Mouse (Mus musculus) urinary bladder, postnatal 25 days (tissue): ENCODE measurements around the gene Rasgef1b.

Experiments
- DNase-seq: peaks from one replicate; pipeline ENCODE4 v3.0.0; 2022; ENCODE audit warnings: low spot score

Gene Rasgef1b

GRCm38 (mm10) chr5:99292287-99292851 is 436.5 kb downstream of the Rasgef1b start:
- no peak for DNase-seq

- DNase-seq = no peak
Observed at GRCm38 (mm10) chr5:99291084-99291830, 437.6 kb downstream of the Rasgef1b start.

DNA sequence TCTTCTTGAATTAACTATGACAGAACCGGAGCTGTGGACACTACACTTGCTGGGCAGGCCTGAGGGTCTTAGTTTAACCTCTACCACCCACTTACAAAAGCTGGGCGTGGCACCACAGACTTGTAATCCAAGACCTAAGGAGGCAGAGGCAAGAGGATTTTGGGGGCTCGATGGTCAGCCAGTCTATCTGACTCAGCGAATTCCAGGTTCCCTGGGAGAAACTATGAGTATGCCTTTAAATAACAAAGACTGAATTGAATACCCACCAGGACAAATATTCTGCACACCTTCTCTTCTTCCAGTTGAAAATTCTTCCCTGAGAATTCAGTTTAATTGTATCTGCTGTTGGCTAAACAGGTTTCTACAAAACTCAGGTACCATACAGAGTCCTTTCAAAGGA is 440.6 kb downstream of the Rasgef1b start:
- DNase-seq = no peak

GRCm38 (mm10) chr5:99287647-99288185 is 441.1 kb downstream of the Rasgef1b start:
- no peak for DNase-seq

DNA sequence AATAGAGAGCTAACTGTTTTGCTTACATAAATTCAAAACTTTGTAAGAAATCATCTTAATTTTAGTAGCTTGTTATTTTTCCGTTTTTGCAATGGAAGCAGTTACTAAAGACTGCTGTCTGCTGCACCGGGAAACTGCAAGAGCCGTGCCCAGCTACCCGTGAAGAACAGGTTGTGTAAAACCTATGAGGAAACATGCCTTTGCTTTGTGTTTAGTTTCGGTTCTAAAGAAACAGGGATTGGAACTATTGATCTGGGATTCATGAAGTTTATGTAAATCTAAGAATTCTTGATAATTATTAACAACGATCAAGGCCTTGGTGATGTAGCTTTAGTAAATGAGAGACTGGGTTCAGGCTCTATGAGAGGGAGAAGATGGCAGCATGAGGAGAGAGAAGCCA is 442.3 kb downstream of the Rasgef1b start:
- no peak for DNase-seq

DNA sequence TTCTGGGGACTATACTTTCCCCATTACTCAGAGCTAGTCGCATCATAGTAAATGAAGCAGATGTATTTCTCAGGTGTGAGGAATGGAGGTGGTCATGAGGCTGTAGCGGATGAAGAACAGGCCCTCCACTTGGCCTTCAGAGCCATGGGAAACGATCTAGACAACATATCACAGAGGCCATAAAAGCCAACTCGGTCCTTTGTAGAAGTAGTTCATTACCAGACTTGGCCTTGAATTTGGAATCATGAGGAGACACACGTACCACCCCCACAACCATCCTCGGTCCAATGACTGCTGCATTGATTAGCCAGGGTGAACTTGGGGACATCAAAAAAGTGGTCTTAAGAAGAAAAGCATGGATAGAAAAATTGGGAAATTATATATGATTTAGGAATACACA is 442.8 kb downstream of the Rasgef1b start:
- no peak for DNase-seq

DNA sequence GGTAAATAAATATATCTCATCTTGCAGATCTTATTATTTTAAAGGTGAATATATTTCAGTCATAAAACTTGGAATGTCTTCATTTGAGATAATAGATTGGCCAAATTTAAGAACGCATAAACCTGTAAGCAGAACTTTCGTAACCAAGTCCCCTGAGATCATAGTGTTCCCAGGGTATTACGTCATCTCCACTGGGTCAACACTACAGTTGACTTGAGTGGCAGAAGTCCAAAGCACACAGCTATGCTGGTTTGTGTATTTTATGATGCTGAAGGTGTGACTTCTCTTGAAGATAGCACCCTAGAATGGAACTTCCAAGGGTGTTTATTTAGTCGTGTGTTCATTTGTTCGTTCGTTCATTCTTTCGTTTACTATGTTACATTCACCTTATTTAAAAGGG is 444.5 kb downstream of the Rasgef1b start:
- DNase-seq = no peak

DNA sequence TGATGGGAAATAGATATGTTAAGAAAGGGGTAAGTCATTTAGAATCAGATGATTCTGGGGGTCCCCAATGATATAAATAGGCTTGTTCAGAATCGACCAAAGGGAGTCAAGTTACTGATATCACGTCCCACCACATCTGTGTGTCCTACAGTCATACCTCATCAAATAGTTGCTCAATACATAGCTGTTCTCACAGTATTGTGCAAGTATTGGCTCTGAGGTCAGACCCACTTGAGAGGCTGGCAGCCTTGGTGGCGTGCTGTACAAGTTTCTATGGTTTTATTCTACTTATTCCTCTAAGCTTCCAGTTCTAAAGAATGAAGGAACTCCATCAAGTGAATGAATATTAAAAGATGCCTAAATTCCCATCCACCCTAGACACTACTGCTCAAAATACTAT is 445.2 kb downstream of the Rasgef1b start:
- DNase-seq = no peak

DNA sequence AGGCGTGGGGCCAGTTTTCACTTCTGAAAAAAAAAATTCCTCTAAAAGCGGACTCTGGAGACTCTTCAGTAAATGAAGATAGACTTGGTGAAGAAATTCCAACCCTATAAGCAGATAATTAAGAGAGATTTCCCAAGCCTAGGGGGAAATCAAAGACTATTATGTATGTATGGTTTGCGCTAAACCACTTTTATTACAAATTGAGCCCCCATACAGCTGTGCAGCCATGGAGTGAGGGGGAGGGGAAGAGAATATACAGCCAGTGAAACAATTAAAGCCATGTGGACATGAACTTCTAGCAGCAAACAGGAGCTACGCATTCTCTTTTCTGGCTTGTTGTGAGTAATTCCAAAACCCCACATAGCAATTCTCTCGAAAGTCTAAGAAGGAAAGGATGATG is 448.3 kb downstream of the Rasgef1b start:
- no peak for DNase-seq

DNA sequence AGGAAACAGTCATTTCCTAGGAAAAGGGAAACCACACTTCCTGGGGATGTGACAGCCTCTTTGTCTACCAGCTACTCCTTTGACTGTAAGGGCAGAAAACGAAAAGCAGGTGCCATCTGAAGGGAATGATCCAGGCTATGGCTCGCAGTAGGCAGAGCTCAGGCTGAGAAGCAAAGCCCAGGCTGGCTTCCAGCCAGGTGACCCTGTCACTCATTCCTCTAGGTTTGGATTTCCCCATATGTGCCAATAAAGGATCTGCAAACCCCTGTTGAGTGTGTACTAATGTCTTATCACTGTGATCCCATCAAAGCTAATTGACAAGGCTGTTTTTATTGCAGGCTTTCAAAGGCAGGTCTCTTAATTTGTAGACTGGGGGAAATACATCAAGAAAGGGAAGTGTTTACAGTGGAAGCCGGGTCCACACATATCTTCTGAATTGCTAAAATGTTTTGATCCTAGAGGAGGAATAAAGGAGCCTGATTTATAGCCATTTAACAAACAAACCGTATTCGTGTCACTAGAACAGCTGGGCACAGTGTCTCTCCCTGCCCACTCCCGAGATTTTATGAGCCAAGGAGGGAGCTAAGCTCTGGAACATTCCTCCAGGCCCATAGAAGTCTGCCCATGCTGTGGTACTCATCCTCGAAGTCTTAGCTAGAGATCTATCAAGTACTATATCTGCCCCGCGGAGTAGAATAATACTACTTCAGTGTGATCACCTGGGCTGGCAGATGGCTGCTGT is 449.7 kb downstream of the Rasgef1b start:
- DNase-seq = no peak

GRCm38 (mm10) chr5:99278364-99278763 is 450.5 kb downstream of the Rasgef1b start:
- no peak for DNase-seq

GRCm38 (mm10) chr5:99277536-99277935 is 451.3 kb downstream of the Rasgef1b start:
- DNase-seq = no peak

- no peak for DNase-seq
Observed at GRCm38 (mm10) chr5:99274119-99274563, 454.7 kb downstream of the Rasgef1b start.

GRCm38 (mm10) chr5:99271531-99271930 is 457.3 kb downstream of the Rasgef1b start:
- DNase-seq = no peak

DNA sequence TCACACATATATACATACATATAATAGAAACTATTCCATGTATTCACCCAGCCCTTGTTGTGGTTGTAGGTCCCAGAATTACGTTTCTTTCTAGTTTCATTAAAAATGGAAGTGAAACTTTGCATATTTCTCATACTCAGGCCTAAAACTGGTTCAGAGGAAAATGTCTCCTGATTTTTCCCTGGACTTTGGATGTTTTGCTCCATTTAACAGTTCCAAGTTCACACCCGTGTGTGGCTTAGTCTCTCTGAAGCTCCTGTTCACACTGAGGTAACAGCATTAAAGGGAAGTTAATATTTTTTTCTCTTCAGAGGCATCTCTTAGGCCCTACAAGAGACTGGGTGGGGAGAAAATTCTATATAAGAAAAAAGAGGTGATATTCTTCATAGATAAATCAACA is 459.7 kb downstream of the Rasgef1b start:
- no peak for DNase-seq

DNA sequence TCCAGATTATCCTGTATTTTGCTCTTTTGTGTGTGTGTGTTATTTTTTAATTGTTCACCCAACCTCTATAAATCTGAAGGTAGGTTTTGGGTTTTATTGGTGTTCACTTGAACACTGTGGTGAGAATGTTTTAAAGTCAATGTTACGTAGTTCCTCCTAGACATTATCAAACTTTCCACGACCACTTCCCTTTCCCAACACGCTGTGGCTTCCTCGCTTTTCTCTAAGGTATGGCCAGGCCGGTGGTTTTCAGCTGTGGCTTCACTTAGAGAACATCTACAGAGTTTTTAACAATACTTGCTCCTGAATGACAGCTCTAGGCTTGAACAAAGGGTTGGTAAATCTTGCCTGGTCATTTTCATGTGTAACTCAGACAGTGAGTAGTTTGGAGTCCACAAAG is 461.5 kb downstream of the Rasgef1b start:
- DNase-seq = no peak

GRCm38 (mm10) chr5:99266301-99266700 is 462.6 kb downstream of the Rasgef1b start:
- no peak for DNase-seq

DNA sequence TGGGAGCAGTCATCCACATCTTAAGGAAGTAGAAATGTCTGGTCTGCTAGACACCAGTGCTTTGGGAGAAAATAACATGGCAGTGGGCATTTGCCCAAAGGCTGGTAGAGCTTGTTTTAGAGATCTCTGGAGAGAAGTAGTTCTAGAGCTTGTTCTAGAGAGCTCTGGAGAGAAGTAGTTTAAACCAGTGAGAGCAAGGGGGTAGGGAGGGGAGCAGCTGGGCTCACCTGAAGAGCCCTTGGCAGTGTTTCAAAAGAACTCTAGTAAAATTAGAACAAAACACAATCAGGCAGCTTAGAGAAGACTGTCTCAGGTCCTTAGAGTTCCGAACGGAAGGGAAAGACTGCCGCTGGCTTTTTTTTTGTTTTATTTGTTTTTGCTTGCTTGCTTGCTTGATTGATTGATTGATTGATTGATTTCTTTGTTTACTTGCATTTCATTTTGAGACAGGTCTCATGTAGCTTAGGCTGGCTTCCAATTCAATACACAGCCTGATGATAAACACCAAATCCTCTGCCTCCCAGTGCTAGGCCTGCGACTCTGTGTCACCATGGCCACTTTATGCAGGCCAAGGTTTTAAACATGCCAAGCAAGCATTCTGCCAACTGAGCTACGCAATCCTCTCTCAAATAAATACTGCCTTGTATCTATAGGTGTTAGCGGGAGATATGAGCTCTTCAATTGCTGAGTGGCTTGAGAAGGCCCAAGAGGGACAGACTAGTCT is 466.5 kb downstream of the Rasgef1b start:
- no peak for DNase-seq

- no peak for DNase-seq
Observed at GRCm38 (mm10) chr5:99261121-99261724, 467.6 kb downstream of the Rasgef1b start.

GRCm38 (mm10) chr5:99258003-99258500 is 470.8 kb downstream of the Rasgef1b start:
- no peak for DNase-seq
